Mouse (Mus musculus): ENCODE measurements around the gene Lsg1.
A peak's percentile ranks its signal among the peaks of the same experiment; 100 is the strongest.

Lsg1 gene

DNA sequence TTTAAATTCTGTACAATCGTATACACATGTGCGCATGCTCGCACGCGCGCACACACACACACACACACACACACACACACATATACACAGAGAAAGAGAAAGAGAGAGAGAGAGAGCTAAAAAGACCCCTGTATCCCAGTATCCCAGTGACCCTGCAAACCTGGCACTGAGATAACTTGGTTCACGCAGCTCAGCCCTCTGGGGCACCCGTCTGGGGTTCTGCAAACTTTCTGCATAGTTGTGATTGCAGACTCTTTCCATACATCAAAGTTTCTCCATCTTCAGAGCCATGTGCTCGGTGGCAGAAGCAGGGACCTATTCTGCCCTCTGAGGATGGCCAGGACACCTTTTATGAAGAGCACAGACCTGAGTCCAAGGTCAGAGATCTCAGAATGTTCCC, 70.4 kb downstream of the Lsg1 start:
- no peak for DNase-seq (ENCODE audit: low spot score)

DNA sequence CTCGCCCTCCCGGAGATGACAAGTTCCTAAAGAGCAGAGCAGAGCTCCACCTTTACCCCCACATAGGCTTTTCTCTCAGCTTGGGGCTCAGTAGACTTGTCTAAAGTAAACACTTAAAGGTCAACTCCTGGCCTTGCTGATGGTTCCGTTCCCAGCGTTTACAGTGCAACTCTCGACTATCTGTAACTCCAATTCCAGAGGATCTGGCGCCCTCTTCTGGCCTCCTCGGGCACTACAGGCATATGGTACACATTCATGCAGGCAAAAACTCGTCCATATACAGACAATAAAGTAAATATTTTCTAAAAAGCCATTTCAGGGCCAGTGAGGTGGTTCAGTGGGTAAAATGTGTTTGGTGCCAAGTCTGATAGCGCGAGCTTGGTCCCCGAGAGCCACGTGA, 72.0 kb downstream of the Lsg1 start:
- no peak for DNase-seq (ENCODE audit: low spot score)

DNA sequence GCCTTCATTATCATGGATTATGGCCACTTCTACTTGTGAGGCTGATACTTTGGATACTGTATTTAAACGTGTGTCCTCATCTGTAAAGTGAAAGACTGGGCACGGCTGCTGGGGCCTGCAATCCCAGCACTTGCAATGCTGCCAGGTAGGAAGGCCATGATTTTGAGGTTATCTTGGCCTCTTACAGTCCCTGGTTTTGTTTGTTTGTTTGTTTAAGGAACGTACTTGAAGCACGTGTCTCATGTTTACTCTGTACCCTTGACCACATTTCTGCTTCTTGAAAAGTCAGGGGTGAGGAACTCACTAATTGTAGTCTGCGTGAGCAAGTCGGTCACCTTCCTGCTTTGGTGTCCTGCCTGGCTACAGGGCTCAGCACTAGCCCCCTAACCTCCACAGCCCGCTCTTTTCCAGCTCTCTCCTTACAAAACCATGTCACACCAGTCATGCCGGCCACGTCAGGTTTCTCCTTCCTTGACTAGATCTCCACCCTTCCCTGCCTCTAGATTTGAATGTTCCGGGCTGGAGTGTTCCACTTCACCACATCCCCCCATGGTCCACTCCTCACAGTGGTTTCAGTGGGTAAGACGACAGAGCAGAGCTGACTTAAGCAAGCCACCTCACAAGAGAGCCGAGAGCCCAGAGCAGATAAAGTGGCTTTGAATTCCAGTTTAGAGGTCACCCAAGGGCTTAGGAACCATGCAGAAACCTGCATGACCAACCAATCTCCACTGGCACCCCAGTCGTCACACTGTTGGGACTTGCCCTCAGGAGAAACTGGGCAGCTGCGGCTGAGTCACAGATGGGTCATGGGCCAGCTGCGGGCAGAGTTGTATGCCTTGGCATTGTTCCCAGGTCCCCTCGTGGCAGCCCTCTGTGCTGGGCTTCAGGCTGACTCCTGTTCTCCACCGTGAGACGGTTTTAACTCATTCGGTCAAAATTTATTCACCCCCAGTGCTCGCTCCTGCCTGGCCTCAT, 74.1 kb downstream of the Lsg1 start:
- DNase-seq (ENCODE audit: low spot score): peak; percentile 86

DNA sequence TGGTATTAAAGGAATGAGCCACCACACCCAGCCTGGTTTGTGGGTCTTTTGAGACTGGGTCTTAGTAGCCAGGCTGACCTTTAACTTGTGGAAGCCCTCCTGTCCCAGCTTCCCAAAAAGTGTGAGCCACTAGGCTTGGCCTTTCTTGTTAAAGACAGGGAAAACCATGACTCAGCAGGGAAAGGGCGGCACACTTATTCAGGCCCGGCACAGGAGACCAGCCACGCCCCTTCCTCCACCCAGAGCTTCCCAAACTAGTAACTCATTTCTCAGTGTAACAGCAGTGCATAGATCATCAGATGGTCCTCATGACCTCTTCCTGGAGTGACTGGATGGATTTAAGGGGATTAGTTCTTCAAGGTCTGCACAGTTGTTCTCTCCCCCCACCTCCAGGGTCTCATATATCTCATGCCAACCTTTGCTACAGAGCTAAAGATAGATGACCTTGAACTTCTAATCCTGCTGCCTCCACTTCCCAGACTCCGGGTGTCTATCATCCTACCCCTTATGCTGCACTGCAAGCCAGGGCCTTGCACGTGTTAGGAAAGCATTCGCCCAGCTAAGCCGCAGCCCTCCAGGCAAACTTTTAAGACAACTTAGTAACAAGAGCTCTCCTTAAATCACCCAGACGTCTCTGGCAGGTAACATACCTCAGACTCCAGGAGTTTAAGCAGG, 74.9 kb downstream of the Lsg1 start:
- peak; percentile 34 for DNase-seq (ENCODE audit: low spot score)

DNA sequence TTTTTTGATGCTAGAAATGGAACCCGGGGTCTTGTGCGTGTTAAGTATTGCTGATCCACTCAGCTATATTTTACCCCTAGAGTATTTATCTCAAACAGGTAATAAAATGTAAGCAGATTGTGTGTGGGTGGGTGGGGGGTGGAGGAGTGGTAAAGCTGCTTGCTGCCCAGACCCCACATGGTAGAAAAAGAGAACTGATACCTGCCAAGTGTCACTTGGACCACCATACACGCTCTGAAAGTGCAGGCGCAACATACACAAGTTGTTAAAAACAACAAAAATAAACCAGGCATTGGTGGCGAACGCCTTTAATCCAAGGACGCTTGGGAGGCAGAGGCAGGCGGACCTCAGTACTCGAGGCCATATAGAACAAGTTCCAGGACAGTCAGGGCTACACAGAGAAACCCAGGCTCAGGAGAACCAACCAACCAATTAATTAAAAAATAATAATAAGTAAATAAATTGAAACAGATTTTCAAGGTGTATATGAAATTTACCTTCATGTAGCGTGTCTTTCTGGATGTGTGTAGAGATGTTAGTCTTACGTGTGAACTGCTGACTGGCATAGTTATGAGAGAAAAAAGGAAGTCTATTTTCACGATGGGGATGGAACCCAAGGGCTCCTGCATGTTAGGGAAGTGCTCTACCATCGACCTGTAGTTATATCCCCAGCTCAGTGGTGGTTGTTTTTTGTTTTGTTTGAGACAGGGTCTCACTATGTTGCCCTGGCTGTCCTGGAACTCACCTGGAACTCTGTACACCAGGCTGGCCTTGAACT, 75.6 kb downstream of the Lsg1 start:
- no peak for DNase-seq (ENCODE audit: low spot score)

DNA sequence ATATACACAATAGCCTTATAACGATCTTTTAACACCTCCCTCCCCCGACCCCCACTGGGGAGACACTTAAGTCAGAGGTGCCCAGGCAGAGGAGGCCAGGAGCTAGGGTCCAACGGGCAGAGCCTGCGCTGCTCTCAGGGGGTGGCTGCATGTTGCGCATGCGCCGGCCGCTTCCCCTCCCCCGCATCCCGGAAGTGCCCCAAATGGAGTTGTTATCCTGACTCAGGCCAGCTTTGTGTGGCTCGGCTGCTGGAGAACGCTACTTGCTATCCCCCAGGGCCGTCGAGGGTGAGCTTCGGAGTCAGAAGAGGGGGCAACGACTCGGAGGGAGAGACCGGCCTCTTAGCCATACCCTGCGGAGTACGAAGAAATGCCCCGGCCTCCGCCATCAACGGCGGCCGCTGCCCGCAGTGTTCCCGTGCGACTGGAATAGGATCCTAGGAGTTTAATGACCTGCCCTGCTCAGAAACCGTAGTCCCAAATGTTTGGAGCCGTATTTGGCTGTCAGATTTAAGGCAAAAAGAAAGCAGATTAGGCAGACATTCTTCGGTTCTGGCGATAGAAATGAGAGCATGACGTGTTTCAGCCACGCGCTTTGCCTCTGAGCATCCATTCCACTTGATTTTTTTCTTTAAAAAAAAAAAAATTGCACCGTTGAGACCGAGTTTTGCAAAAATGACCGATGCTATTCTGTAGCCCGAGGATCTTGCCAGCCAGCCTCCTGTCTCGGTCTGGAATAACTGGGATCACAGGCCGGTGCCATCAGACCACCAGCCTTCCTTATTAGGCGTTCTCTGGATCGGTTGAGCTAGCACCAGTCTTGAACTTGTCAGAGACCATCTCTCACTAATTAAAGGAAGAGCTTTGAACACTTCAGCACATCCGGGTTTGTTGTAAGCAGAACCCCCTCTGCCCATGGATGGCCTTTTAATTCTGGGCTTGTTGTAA, 76.6 kb downstream of the Lsg1 start:
- peak; percentile 79 for DNase-seq (ENCODE audit: low spot score)
